Mouse (Mus musculus) thymus, adult 18-20 months (tissue): ENCODE measurements around the gene Zfp146.
A peak's percentile ranks its signal among the peaks of the same experiment; 100 is the strongest.
"Not testable (repeated sequence)": the region's sequence is repeated elsewhere in the genome, so short reads cannot be mapped to it uniquely, and the experiment has no call there.

Source experiments
- DNase-seq, 2 experiments: peaks; one replicate each; pipeline ENCODE4 v3.0.0; 2022; ENCODE audit warnings: mixed read lengths in 2 of 2

The Zfp146 gene

DNA sequence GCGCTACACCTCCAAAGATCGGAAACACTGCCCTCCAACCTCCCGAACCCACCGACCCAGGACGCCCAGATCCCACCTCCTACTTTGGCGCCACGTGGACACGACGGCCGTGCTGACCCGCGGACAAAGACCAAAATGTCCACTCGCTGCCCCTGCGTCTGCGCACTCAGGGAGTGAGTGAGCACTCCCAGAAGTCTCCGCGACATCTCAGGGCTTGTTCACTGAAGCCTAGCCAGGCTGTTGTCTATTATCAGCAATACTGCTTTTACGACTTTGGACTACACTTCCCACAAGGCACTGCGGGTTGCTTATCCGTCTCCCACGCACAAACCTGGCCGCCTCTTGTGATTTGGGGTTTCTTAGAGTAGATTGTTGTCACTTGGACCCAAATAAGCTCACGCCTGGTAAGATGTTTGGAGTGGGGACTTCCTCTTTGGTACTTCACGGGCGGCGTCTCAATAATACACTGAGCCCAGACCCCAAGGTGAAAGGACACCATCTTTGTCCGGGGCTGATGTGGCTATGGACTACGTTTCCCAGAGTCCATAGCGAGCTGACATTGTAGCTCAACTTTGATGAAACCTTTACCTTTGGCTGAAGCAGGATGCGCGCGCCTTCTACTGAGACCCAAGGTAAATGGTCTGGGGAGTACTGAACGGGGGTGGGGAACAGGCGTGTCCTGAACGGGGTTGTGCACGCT, at the start of gene Zfp146:
TSS of gene Zfp146 (minus strand) at position 168 of the 700 bp plus-strand sequence.
- peak; percentile 79 to 90 for DNase-seq

DNA sequence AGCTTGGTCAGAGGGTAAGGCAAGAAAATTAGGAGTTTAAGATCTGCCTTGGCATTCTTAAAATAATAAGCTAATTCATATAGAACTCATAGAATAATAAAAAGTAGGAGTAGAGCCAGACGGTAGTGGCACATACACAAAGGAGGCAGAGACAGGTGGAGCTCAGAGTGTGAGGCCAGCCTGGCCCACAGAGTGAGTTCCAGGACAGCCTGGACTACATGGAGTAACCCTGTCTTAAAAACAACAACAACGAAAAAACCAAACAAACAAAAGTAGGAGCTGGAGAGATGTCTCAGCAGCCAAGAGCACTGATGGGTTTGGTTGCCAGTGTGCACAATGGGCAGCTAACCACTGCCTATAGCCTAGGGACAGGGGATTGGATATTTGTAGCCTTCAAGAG, 47.7 kb upstream of the Zfp146 start:
- DNase-seq: no peak

- no peak for DNase-seq
These were observed 47.2 kb upstream of the Zfp146 start for GRCm38 (mm10) chr7:30216723-30217151.

- no peak for DNase-seq
These were observed 46.3 kb upstream of the Zfp146 start for GRCm38 (mm10) chr7:30215875-30216274.

- no peak for DNase-seq
These were observed 44.3 kb upstream of the Zfp146 start for GRCm38 (mm10) chr7:30213881-30214280.

- DNase-seq: no peak
These were observed 41.5 kb upstream of the Zfp146 start for GRCm38 (mm10) chr7:30211025-30211424.

GRCm38 (mm10) chr7:30206364-30206763, 36.8 kb upstream of the Zfp146 start:
- not testable (repeated sequence) for DNase-seq

DNA sequence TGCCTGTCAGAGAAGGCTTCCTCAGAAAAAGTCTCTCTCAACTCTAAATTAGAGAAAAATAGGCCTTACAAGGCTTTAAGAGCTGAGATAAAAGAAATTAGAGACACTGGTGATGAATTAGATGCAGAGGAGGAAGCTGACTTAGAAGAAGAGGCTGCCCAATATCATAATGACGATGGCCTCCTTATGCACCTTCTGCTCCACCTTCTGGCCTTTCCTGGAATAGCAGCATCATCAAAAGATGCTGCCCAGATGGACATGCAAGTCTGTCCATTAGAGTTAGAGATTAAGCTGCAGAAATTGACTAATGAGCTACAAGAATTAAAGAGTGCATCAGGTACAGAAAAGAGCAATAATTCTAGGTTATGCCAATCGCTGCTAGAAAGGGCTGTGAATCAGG, 35.8 kb upstream of the Zfp146 start:
- DNase-seq: no peak

DNA sequence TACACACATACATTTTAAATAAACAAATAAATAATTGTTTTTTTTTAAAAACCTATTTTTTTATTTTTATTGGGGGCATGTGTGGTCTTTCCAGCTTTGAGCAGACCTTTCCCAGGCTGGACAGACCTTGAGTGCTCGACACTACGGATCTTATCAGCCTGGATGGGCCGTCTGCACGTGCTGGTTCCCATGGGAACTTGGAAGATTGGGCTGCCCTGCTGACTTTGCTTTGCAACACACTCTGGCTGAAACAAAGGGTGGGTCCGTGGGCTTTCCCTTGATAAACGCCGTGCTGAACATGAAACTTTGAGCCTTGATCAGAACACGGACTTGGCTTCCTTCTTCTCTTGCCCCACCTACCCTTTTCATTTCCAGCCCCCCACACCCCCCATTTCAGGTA, 34.8 kb upstream of the Zfp146 start:
- DNase-seq: no peak

- no peak for DNase-seq
These were observed 33.5 kb upstream of the Zfp146 start for GRCm38 (mm10) chr7:30202895-30203690.

DNA sequence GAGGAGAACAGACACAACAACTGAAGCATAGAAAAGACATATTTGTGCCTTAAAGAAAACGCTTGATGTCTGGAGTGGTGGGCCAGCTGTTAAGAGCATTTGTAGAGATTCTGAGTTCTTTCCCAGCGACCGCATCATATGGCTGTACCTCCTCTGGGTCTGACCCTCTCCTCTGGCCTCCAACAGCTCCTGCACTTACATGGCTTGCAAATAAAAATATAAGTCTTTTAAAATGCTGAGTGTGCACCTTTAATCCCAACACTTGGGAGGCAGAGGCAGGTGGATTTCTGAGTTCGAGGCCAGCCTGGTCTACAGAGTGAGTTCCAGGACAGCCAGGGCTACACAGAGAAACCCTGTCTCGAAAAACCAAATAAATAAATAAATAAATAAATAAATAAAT, 31.1 kb upstream of the Zfp146 start:
- not testable (repeated sequence) for DNase-seq

GRCm38 (mm10) chr7:30200200-30200599, 30.6 kb upstream of the Zfp146 start:
- no peak for DNase-seq

- DNase-seq: no peak
These were observed 30.1 kb upstream of the Zfp146 start for GRCm38 (mm10) chr7:30199498-30200139.

DNA sequence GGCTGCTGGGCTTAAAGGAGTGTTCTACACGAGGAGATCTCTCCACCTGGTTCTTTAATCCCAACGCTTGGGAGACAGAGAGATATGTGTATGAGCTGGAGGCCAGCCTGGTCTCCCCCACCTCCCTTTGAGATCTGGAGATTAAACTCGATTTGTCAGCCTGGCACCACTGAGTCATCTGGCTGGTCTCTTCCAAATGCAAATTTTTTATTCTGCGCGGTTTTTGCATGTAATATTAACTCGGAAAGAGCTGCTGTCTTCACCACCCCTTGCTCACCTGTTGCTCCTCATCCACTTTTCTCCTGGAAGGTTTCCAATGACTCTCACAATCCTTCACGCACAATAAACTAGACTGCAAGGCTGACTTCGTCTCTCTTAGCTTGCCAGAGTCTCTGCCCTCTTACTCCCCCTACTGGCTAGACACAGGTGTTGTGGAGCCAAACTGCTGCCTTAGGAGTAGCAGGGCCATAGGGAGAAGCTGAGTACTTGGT, 29.0 kb upstream of the Zfp146 start, which contains the start of gene Capns1:
TSS of gene Capns1 (minus strand) at position 331 of the 491 bp plus-strand sequence.
- no peak for DNase-seq

GRCm38 (mm10) chr7:30197592-30198129, 28.1 kb upstream of the Zfp146 start:
- no peak for DNase-seq

DNA sequence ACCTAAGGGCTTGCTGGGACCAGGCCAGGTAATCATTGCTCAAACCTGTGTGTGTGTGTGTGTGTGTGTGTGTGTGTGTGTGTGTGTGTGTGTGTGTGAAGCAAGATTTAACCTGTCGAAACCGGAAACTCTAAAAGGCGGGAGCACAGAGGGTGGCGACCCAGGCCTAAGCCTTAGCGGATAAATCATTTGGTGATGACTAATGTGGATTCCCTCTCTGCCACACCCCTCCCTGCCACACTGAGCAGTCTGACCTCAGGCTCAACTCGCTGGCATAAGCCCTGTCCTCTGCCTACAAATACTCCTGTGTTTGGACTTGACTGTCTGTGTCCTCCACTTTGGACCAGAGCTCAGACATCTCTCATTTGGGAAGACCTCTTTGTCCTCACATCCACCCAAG, 26.6 kb upstream of the Zfp146 start:
- no peak for DNase-seq

DNA sequence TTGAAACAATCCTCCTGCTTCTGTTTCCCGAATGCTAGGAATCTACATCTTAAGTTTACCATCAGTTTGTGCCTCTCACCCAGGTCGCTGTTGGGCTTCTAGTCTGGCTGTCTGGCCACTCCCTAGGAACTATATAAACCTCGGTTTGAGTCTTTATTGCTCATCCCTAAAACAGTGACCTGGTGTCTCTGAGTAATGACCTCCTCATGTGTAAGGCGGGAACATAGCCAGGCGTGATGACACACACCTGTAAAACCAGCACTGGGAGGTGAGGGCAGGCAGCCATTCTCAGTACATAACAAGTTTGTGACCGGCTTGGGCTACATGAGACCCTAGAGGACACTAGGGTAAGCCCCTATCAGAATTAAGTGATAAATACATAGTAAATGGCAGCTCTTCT, 25.9 kb upstream of the Zfp146 start:
- no peak for DNase-seq

- peak; percentile 89 to 91 for DNase-seq
These were observed 25.3 kb upstream of the Zfp146 start for GRCm38 (mm10) chr7:30194884-30195283.

GRCm38 (mm10) chr7:30194101-30194831, 24.7 kb upstream of the Zfp146 start:
- DNase-seq: no peak

DNA sequence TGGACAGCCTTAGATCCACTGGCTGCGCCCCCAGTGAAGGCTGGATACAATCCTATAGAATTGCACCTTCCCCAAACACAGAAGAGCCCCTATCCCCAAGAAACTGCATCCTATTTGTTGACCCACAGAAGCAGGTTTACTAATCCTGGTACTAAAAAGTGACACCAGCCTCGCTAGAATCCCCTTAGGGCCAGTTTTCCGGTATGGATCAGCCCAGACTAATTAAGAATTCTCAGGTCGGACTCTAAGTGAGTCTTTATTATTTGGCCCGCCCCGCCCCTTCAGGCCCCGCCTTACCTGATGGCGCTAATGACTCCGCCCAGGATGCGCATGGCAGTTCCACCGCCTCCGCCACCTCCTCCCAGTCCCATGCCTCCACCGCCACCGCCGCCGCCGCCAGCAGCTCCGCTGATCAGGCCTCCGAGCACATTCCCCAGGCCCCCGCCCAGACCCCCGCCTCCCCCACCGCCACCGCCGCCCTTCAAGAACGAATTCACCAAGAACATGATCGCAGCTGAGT, 24.1 kb upstream of the Zfp146 start:
- peak; percentile 49 to 54 for DNase-seq

DNA sequence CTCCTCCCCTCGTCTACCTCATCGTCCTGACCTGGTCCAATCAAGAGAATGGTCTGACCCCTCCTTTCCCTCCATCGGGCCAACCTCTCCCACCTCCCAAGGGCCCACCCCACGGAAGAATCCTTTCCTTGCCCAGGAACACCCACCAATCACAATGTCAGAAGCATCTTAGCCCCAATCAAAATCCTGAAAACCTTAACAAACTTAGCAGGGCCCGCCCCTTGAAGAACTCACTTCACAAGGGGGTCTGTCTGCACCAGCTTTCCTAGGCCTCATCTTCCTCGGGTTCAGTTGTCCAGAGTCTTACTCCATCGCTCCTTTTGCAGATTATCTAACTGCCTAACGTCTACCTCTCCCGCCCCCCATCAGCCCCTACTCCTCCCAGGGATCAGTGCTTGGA, 23.5 kb upstream of the Zfp146 start:
- no peak for DNase-seq

DNA sequence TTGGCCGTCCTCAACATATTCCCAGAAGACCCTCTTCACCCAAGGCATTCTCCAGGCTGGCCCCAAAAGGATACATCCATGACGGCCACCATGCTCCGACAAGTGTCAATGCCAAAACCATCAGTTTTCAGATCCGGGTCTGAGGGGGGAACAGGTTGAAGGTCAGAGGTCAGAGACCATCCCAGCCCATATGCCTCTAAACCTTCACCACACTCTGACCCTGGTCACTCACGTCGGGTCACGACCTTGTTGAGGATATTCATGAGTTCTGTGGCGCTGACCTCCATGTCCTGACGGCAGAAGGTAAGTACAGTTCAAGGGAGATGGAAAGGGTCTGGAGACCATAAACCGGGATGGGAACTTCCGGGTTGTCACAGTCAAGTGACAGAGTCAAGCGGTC, 22.5 kb upstream of the Zfp146 start:
- DNase-seq: no peak
